Mouse (Mus musculus) left cerebral cortex, postnatal 25 days (tissue): ENCODE measurements around the gene Mapkbp1. TPM values are rescaled to one million over a fixed set of nuclear protein-coding genes. Genes with fewer than 3 reads are reported as not detected.

Experiments
- DNase-seq, 2 experiments: peaks; one replicate each; pipeline ENCODE4 v3.0.0; 2022; ENCODE audit warnings: low spot score in 2 of 2, mixed read lengths in 1 of 2
- intact Hi-C: fragments of 180-260 bp; cut with DNase I; formaldehyde crosslinking; loops from one replicate; pipeline ENCODE4 v1.15.1; 2025
- total RNA-seq, 2 experiments: library from RNA; stranded (reverse); gene quantifications; 2 replicates each; pipeline ENCODE4 v1.2.3; 2021

Gene Mapkbp1
- total RNA-seq, 2 experiments from 2014 or later: 52.2 to 52.7 TPM

DNA sequence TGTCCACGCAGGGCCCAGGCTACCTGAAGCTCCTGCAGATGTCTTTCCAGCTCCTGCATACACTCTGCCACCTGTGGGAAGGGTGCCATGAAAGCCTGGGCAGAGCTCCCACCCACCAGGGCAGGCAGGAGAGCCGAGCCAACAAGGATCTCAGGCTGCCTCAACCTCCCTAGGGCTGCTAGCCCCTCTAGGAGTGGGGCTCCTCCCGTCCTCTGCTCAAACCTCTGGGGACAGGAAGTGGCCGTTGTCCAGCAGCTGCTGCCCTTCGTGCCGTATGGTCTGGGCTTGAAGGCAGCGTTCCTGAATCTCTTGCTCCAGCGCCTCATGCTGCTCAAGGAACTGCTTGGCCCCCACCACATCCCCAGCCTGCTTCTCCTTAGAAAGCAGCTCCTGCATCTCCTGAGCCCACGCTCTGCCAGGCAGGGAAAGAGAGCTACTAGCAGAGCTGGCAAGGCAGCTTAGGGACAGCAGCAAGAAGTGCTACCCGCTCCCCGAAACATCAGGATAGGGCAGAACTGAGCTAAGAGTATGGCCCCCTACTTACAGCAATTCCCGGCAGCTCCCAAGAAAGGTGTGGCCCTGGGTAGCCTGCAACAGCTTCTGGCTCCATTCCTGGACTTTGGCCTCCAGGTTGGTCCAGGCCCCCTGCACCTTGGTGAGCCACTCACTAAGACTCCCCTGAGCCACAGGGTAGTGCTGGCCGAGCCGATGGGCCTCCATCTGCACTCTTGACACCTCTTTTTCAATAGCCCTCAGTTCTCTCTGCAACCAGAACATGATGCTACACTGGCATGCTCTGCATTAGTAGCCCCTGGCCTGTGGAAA is 74.2 kb downstream of the Mapkbp1 start:
- intact Hi-C loops: no loop called here
- DNase-seq: peak; percentile 53 to 84

- DNase-seq: no peak
- intact Hi-C loops: no loop called here
These were observed 75.7 kb downstream of the Mapkbp1 start for GRCm38 (mm10) chr2:120048173-120048572.

DNA sequence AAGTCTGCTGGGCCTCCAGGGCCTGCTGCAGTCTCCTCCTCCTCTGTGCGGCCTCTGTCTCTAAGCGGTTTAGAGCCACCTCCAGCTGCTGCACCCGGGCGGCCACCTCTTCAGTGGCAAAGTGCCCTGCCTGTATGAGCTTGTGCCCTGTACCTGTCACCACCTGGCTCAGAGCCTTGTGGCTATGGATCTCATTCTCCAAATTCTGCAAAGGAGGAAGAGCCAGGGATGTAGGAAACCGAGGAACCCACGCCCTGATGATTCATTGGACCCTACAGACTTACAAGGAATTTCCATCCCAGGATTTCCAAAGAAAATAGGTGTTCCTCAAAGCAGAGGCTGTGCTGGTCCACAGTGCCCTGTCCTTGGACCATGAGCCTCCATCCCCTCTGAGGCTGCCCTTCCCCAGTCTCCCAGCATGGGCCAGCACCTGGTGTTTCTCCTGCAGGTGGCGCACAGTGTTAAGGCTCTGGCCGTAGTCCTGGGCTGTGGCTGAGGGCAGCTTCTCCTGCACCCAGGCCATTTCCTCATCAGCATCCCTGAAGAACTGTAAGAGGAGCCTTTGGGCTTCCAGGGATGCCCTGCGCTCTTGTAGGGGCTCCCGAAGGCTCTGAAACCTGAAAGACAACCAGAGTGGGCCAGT is 77.3 kb downstream of the Mapkbp1 start:
- DNase-seq: peak in 1 of 2 experiments; percentile 53
- intact Hi-C loops: no loop called here

DNA sequence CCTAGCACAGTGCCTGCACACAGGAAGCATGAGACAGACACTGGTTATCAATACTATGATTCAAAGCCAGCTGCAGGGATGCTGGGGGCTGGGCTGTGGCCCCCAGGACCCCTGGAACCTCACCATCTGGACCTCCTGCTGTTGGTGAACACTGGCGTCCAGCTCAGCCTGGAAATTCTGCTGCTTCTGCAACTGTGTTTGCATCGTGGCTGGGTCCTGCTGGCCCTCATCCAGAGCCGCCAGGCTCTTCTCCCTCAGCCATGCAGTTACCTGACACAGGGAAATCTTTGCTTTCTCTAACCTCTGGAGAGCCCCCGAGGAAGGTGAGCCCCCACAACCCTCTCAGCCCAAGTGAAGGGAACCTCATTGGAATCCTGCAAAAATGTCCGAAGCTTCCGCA is 78.9 kb downstream of the Mapkbp1 start:
- no peak for DNase-seq
- intact Hi-C loops: no loop called here

GRCm38 (mm10) chr2:120054771-120055552 is 82.5 kb downstream of the Mapkbp1 start:
- intact Hi-C loops: no loop called here
- no peak for DNase-seq

DNA sequence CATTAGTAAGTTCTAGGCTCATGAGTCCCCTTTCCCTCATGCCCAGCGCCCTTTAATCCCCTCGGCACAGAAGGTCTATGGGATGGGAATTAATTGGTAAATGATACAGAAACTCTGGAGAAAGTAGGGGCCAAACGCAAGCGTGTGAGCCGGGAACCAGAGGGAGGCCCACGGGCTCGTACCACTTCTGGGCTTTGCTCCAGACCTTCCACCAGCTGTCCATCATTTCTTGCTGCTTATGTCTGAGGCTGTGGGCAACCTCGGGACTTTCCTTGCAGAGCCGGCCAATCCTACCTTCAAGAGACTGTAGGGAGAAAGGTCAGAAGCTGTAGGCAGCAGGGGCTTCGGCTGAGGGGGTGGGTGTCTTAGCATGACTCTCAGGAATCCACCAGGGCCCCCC is 83.4 kb downstream of the Mapkbp1 start:
- no peak for DNase-seq
- intact Hi-C loops: no loop called here

DNA sequence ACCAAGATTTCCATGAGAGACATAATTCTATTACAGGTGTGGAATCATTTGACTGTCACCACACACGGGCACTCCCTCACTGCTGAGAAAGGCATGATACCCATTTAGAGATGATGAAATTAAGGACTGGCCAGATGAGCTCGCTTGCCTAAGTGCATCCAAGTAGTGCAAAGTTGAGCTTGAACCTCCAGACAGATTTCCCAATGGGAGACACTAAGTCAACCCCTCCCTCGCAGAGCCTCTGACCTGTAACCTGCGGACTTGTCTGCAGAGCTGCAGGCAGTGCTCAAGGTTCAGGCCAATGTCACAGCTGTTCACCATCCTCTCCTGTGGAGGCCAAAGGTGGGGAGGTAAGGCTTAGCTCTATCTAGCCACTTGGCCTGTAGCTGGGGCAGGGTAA is 86.3 kb downstream of the Mapkbp1 start:
- no peak for DNase-seq
- intact Hi-C loops: no loop called here

DNA sequence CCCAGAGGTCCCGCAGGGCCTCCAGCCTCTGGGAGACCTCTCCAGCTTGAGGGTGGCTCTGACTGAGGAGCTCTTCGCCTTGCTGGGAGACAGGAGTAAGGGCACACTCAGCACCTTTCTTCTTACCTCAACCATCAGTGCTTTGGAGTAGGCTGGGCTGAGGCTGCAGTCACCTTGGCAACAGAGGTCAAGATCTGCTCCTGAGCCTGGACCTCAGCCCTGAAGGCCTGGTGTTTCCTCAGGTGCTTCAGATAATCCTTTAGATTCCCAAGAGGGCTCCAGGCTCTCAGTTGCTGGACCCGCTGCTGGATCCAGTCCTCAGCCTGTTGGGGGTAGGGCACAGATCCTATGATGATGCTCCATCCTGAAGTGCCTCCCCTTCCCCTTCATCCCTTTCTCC is 87.0 kb downstream of the Mapkbp1 start:
- no peak for DNase-seq
- intact Hi-C loops: no loop called here

DNA sequence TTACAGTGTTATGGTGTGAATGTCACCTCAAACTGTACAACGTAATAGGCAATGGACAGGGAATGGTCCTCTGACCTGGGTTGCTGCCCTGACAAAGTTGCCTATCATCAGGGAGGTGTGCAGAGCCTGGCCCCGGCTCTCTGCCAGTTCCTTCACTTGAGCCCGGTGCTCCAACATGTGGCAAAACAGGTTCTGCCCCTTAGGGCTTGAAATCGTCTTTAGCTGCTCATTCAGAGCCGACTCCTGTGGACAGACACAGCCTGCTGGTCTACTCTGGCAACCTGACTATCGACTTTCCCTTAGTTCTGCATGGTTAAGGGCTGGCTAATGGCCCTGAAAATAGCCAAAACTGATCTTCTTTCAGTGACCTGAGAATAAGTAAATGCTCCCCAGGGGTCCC is 87.7 kb downstream of the Mapkbp1 start:
- intact Hi-C loops: no loop called here
- DNase-seq: no peak

GRCm38 (mm10) chr2:120060651-120061050 is 88.2 kb downstream of the Mapkbp1 start:
- intact Hi-C loops: no loop called here
- no peak for DNase-seq

- DNase-seq: no peak
- intact Hi-C loops: no loop called here
These were observed 89.7 kb downstream of the Mapkbp1 start for GRCm38 (mm10) chr2:120062248-120062647.

- intact Hi-C loops: no loop called here
These were observed 92.1 kb downstream of the Mapkbp1 start for GRCm38 (mm10) chr2:120064639-120065038.

GRCm38 (mm10) chr2:120065243-120065642 is 92.7 kb downstream of the Mapkbp1 start:
- intact Hi-C loops: no loop called here
- peak in 1 of 2 experiments; percentile 63 for DNase-seq

More at GRCm38 (mm10) chr2:120064639-120065038, 92.1 kb downstream of the Mapkbp1 start:
- no peak for DNase-seq

- DNase-seq: no peak
- intact Hi-C loops: no loop called here
These were observed 93.7 kb downstream of the Mapkbp1 start for GRCm38 (mm10) chr2:120066224-120066623.

DNA sequence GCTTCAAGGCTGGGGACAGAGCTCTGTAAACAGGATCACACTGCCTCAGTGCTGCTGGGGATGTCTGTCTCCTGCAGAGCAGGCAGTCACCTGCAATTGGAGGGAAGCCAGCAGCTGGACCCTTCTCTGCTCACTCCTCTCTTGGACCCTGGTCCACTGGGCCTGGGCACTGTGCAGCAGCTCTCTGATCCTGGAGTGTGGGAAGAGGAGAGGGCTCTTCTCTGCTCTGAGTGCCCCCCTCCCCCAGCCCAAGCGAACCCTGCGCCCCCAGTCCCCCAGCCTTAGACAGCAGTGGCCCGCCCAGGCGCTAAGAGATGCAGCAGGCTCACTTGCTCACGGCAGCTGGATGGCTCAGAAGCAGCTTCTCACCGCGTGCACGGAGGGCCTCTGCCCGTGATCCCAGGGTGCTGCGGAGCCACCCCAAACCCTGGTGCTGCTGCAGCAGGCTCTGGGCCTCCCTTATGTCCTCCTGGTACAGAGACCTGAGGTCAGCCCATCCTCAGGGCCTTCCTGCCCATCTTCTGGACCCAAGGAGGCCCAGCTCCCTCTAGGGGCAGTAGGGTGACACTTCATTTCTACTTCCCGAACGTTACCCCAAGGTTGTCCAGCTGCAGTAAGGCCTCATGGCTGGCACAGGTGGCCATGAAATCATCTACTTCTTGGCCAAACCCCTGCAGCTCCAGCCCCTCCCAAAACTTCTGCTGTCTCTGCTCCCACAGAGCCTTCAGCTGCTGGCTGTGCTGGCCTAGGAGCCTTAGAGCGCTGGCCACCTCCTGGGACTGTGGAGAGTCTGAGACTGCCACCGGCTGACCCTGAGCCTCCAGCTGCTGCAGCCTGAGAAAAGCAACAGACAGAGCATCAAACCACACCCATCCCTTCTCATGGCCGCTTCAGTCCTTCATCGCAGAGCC is 96.3 kb downstream of the Mapkbp1 start:
- DNase-seq: peak in 1 of 2 experiments; percentile 18
- intact Hi-C loops: loop anchor here (1.0 kb wide), 1 partner anchor 25 kb away; no protein-coding TSS in a partner anchor

GRCm38 (mm10) chr2:120069466-120069990 is 97.0 kb downstream of the Mapkbp1 start:
- intact Hi-C loops: loop anchor here (1.0 kb wide), 1 partner anchor 25 kb away; no protein-coding TSS in a partner anchor
- peak; percentile 70 to 92 for DNase-seq

GRCm38 (mm10) chr2:120074096-120074495 is 101.6 kb downstream of the Mapkbp1 start:
- no peak for DNase-seq
- intact Hi-C loops: no loop called here

GRCm38 (mm10) chr2:120076076-120076705 is 103.7 kb downstream of the Mapkbp1 start:
- peak; percentile 42 to 51 for DNase-seq
- intact Hi-C loops: loop anchor here (5.0 kb wide), 1 partner anchor 104 kb away; the partner anchor contains the start of gene Mapkbp1
